Mouse (Mus musculus) midbrain, embryonic 11.5 days (tissue): Measurements from ENCODE around the gene Tbl2. TPM values are rescaled to one million over a fixed set of nuclear protein-coding genes. Genes with fewer than 3 reads are reported as not detected.
A peak's percentile ranks its signal among the peaks of the same experiment; 100 is the strongest.

Experiments used
- ATAC-seq: fragments of 200-750 bp; cut with Nextera tagmentation; 2 replicates; pipeline ENCODE4 v1.8.0; 2017; ENCODE audit warnings: moderate TSS enrichment, moderate library complexity; ENCODE audit not compliant: low FRiP score
- DNase-seq: peaks from one replicate; pipeline ENCODE4 v3.0.0; 2015; ENCODE audit warnings: low spot score; ENCODE audit errors: missing footprints
- H3K27ac ChIP-seq: fragments of 300-500 bp; sonication (generic); 2 replicates; pipeline ENCODE4 v1.5.1; 2014; ENCODE audit warnings: low read depth, low read length
- H3K27me3 ChIP-seq: fragments of 300-500 bp; sonication (generic); 2 replicates; pipeline ENCODE4 v1.6.1; 2014; ENCODE audit warnings: mild to moderate bottlenecking, low read length, moderate library complexity, mixed read lengths; ENCODE audit not compliant: control insufficient read depth, insufficient read depth
- H3K36me3 ChIP-seq: fragments of 300-500 bp; sonication (generic); 2 replicates; pipeline ENCODE4 v1.6.1; 2014; ENCODE audit warnings: mild to moderate bottlenecking, low read length, moderate library complexity, mixed read lengths; ENCODE audit not compliant: control insufficient read depth, insufficient read depth
- H3K4me1 ChIP-seq: fragments of 300-500 bp; sonication (generic); 2 replicates; pipeline ENCODE4 v1.6.1; 2014; ENCODE audit warnings: low read length; ENCODE audit not compliant: control insufficient read depth, insufficient read depth
- H3K4me2 ChIP-seq: fragments of 300-500 bp; sonication (generic); 2 replicates; pipeline ENCODE4 v1.6.1; 2014; ENCODE audit warnings: mild to moderate bottlenecking, moderate library complexity
- H3K4me3 ChIP-seq: fragments of 300-500 bp; sonication (generic); 2 replicates; pipeline ENCODE4 v1.5.1; 2014; ENCODE audit warnings: low read depth, low read length
- H3K9ac ChIP-seq: fragments of 300-500 bp; sonication (generic); 2 replicates; pipeline ENCODE4 v1.6.1; 2014; ENCODE audit warnings: low read length
- H3K9me3 ChIP-seq: fragments of 300-500 bp; sonication (generic); 2 replicates; pipeline ENCODE4 v1.6.1; 2016; ENCODE audit warnings: low read length; ENCODE audit not compliant: control insufficient read depth
- WGBS: fragments of 180-500 bp; shearing (Covaris S2); extraction: QIAGEN DNeasy Blood & Tissue Kit; methylation state at CpG from one replicate; pipeline ENCODE4 v1.1.7; 2014; 5-methylcytosine and 5-hydroxymethylcytosine counted together
- polyA plus RNA-seq: library from polyadenylated mRNA; unstranded; fragments of >200 nt; fragmentation: Nextera tagmentation; extraction: Ambion mirVana; gene quantifications from 2 replicates; pipeline ENCODE4 v1.2.1, GENCODE M21; 2014

Tbl2 gene
- polyA plus RNA-seq, 1 experiment from 2014 or later, result 20.1 TPM

GRCm38 (mm10) chr5:135162821-135163220 lies 13.4 kb downstream of the Tbl2 start:
- DNase-seq, result no peak
- no peak for ATAC-seq

GRCm38 (mm10) chr5:135166909-135167308 lies 17.5 kb downstream of the Tbl2 start:
- no peaks in the 10 kb centered on the region for H3K9me3 ChIP-seq
- H3K4me1 ChIP-seq, result 0 out of 2 replicates have a peak, but pooled peaks cover 4% of the 10 kb centered on the region
- H3K36me3 ChIP-seq, result no peaks in the 10 kb centered on the region; the same call in 1 of the 2 replicates
- H3K4me3 ChIP-seq, result no peak overlapping the region
- no peak overlapping the region for H3K4me2 ChIP-seq
- no peak overlapping the region for H3K27ac ChIP-seq
- 85% methylated on average over 4 of the region's 4 CpGs for WGBS
- no peaks in the 10 kb centered on the region for H3K27me3 ChIP-seq
- no peak for DNase-seq
- no peak for ATAC-seq
- no peak overlapping the region for H3K9ac ChIP-seq

More at GRCm38 (mm10) chr5:135162821-135163220, 13.4 kb downstream of the Tbl2 start:
- Histone ChIP-seq H3K9ac (no peak overlapping the region), H3K27me3 (no peaks in the 10 kb centered on the region), H3K4me1 (no peaks in the 10 kb centered on the region), H3K4me2 (no peak overlapping the region), H3K27ac (no peak overlapping the region), H3K36me3 (peaks cover 10% of the 10 kb centered on the region; the same call in 1 of the 2 replicates), H3K9me3 (no peaks in the 10 kb centered on the region), H3K4me3 (no peak overlapping the region)
- 92% methylated on average over 6 of the region's 6 CpGs for WGBS

- whole genome bisulfite sequencing, result 94% methylated on average over 4 of the region's 4 CpGs
Measured at GRCm38 (mm10) chr5:135167469-135167868, 18.0 kb downstream of the Tbl2 start.

GRCm38 (mm10) chr5:135168063-135169062 lies 18.9 kb downstream of the Tbl2 start, which contains the start of gene Bcl7b:
Gene Bcl7b (plus strand): TSS chr5:135168283.
- peak within 1 kb of the TSS; percentile 73 for H3K4me3 ChIP-seq
- peak within 1 kb of the TSS; percentile 98 for H3K27ac ChIP-seq
- no peaks in the 10 kb centered on the region for H3K27me3 ChIP-seq
- peaks cover 5% of the 10 kb centered on the region; the same call in 1 of the 2 replicates for H3K36me3 ChIP-seq
- ATAC-seq (peak; percentile 98), DNase-seq (peak; percentile 99)
- H3K4me2 ChIP-seq, result peak within 1 kb of the TSS; percentile 92
- H3K9ac ChIP-seq, result peak within 1 kb of the TSS; percentile 88
- WGBS, result 3% methylated on average over 88 of the region's 95 CpGs
- H3K9me3 ChIP-seq, result no peaks in the 10 kb centered on the region
- 0 out of 2 replicates have a peak, but pooled peaks cover 4% of the 10 kb centered on the region for H3K4me1 ChIP-seq

More at GRCm38 (mm10) chr5:135167469-135167868, 18.0 kb downstream of the Tbl2 start:
- Histone ChIP-seq H3K4me1 (0 out of 2 replicates have a peak, but pooled peaks cover 4% of the 10 kb centered on the region), H3K4me2 (no peak overlapping the region), H3K9me3 (no peaks in the 10 kb centered on the region), H3K9ac (no peak overlapping the region), H3K36me3 (no peaks in the 10 kb centered on the region), H3K27ac (no peak overlapping the region), H3K27me3 (no peaks in the 10 kb centered on the region), H3K4me3 (no peak overlapping the region)
- ATAC-seq (no peak), DNase-seq (no peak)

- Histone ChIP-seq H3K4me2 (peak overlapping the region; percentile 92), H3K4me1 (0 out of 2 replicates have a peak, but pooled peaks cover 4% of the 10 kb centered on the region), H3K27me3 (no peaks in the 10 kb centered on the region), H3K4me3 (peak overlapping the region; percentile 73), H3K36me3 (peaks cover 5% of the 10 kb centered on the region; the same call in 1 of the 2 replicates), H3K9me3 (no peaks in the 10 kb centered on the region), H3K9ac (peak overlapping the region; percentile 87), H3K27ac (no peak overlapping the region)
- DNase-seq (no peak), ATAC-seq (no peak)
- WGBS, result 93% methylated on average over 5 of the region's 5 CpGs
Measured at GRCm38 (mm10) chr5:135169479-135169878, 20.0 kb downstream of the Tbl2 start.

GRCm38 (mm10) chr5:135171688-135172220 lies 22.3 kb downstream of the Tbl2 start:
- Histone ChIP-seq H3K9ac (no peak overlapping the region), H3K36me3 (peaks cover 5% of the 10 kb centered on the region; the same call in 1 of the 2 replicates), H3K27me3 (no peaks in the 10 kb centered on the region), H3K27ac (no peak overlapping the region), H3K9me3 (no peaks in the 10 kb centered on the region), H3K4me2 (no peak overlapping the region), H3K4me3 (no peak overlapping the region), H3K4me1 (0 out of 2 replicates have a peak, but pooled peaks cover 4% of the 10 kb centered on the region)
- WGBS, result 92% methylated on average over 6 of the region's 6 CpGs
- DNase-seq (no peak), ATAC-seq (no peak)

- Histone ChIP-seq H3K4me2 (no peak overlapping the region), H3K27me3 (no peaks in the 10 kb centered on the region), H3K9me3 (no peaks in the 10 kb centered on the region), H3K4me3 (no peak overlapping the region), H3K4me1 (0 out of 2 replicates have a peak, but pooled peaks cover 4% of the 10 kb centered on the region), H3K27ac (no peak overlapping the region), H3K36me3 (peaks cover 5% of the 10 kb centered on the region; the same call in 1 of the 2 replicates), H3K9ac (no peak overlapping the region)
- ATAC-seq (no peak), DNase-seq (no peak)
- WGBS, result 95% methylated on average over 5 of the region's 5 CpGs
Measured at GRCm38 (mm10) chr5:135172986-135173385, 23.5 kb downstream of the Tbl2 start.

- DNase-seq, result no peak
- no peak for ATAC-seq
- H3K36me3 ChIP-seq, result peaks cover 14% of the 10 kb centered on the region; the same call in 1 of the 2 replicates
- no peaks in the 10 kb centered on the region for H3K9me3 ChIP-seq
- no peak overlapping the region for H3K4me3 ChIP-seq
- no peak overlapping the region for H3K4me2 ChIP-seq
- no peak overlapping the region for H3K27ac ChIP-seq
- H3K27me3 ChIP-seq, result no peaks in the 10 kb centered on the region
- H3K4me1 ChIP-seq, result no peaks in the 10 kb centered on the region
- H3K9ac ChIP-seq, result no peak overlapping the region
Measured at GRCm38 (mm10) chr5:135175086-135175485, 25.6 kb downstream of the Tbl2 start.
